In the genomic region with DNA sequence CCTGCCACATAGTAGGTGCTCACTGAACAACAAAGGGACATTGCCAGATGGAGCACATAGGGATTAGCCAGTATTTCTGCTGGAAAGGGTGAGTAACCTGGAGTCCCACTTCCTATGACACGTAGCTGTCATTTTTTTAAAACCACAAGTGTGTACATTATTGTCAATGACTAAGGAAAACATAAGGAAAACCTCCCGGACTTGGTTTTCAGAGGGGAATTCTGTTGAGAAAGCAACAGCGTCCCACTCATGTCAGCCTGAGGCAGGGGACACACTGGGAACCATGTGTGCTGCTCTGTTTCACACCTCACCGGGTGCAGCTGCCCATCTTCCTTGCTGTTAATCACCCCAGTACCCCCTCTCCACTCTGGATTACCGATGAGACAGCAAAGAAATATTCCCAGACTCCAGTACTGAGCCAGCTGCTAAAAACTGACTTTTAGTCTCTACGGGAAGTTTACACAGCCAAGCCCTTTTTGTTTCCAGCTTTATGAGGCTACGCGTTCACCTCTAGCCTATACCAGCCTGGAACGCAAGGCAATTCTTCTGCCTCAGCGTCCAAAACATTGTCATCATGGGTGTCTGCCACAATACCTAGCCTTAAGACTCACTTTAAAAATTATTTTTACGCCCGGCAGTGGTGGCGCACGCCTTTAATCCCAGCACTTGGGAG, we compare ENCODE assay signal across 20 mouse cellular contexts.
"Had no signal": no experiment of that assay in that cellular context is flagged by ENCODE, and none has a peak within 500 bp of the region (broad histone marks: within the 10 kb centered on the region; RNA-seq: fewer than 3 reads in every experiment).

No protein-coding gene starts in this region.

- H3K27ac ChIP-seq: limb, embryonic 13.5 days; liver, embryonic 13.5 days; midbrain, embryonic 10.5 days; neural tube, embryonic 12.5 days; neural tube, embryonic 15.5 days had no signal

- DNase-seq: kidney, adult 18-20 months; kidney, adult 9 months; kidney, postnatal 14 days; kidney, postnatal 4 days; left cerebral cortex, postnatal 4 days; liver, embryonic 13.5 days; lung, adult 2 months; lung, postnatal 36 days; midbrain, embryonic 14.5 days; right cerebral cortex, adult 18-20 months; right cerebral cortex, postnatal 14 days; right cerebral cortex, postnatal 4 days; thymus, adult 2 months; thymus, postnatal 14 days; thymus, postnatal 4 days had no signal

- H3K4me3 ChIP-seq: limb, embryonic 13.5 days; liver, embryonic 13.5 days; megakaryocyte, embryonic 14.5 days; midbrain, embryonic 10.5 days; neural tube, embryonic 12.5 days; neural tube, embryonic 15.5 days had no signal

- H3K4me2 ChIP-seq: limb, embryonic 13.5 days; liver, embryonic 13.5 days; neural tube, embryonic 12.5 days; neural tube, embryonic 15.5 days had no signal

- H3K9ac ChIP-seq: limb, embryonic 13.5 days; liver, embryonic 13.5 days; neural tube, embryonic 12.5 days; neural tube, embryonic 15.5 days had no signal

- H3K36me3 ChIP-seq: limb, embryonic 13.5 days; liver, embryonic 13.5 days; midbrain, embryonic 10.5 days; neural tube, embryonic 12.5 days; neural tube, embryonic 15.5 days had no signal

- H3K9me3 ChIP-seq: limb, embryonic 13.5 days; liver, embryonic 13.5 days; megakaryocyte, embryonic 14.5 days; midbrain, embryonic 10.5 days; neural tube, embryonic 12.5 days; neural tube, embryonic 15.5 days had no signal

- H3K27me3 ChIP-seq: limb, embryonic 13.5 days had no signal
